Mouse (Mus musculus) kidney, postnatal 0 days (tissue): ENCODE measurements at regions not wholly inside any gene's neighbourhood (a gene's known extent, or its start where the extent isn't known, plus 50 kb on each side); places are given as distances from the start of the nearest gene placed in this dataset.

Source experiments
- ATAC-seq: fragments of 200-750 bp; cut with Nextera tagmentation; replicated peaks from 2 replicates; pipeline ENCODE4 v1.8.0; 2017; ENCODE audit warnings: low read depth, moderate number of reproducible peaks, moderate TSS enrichment, moderate library complexity; ENCODE audit not compliant: low FRiP score
- DNase-seq: peaks from one replicate; pipeline ENCODE4 v3.0.0-alpha.2; 2016; ENCODE audit warnings: low spot score
- H3K27ac ChIP-seq: fragments of 300-500 bp; sonication (generic); 2 replicates; pipeline ENCODE4 v1.5.1; 2014; ENCODE audit warnings: mild to moderate bottlenecking
- H3K27me3 ChIP-seq: fragments of 300-500 bp; sonication (generic); 2 replicates; pipeline ENCODE4 v1.6.1; 2014; ENCODE audit warnings: low read length, mixed read lengths; ENCODE audit not compliant: insufficient read depth
- H3K36me3 ChIP-seq: fragments of 300-500 bp; sonication (generic); 2 replicates; pipeline ENCODE4 v1.6.1; 2014; ENCODE audit warnings: low read length, mixed read lengths; ENCODE audit not compliant: insufficient read depth
- H3K4me1 ChIP-seq: fragments of 300-500 bp; sonication (generic); replicated peaks from 2 replicates; pipeline ENCODE4 v1.6.1; 2014; ENCODE audit warnings: antibody characterized with exemption, low read length, mixed read lengths; ENCODE audit not compliant: insufficient read depth
- H3K4me2 ChIP-seq: fragments of 300-500 bp; sonication (generic); 2 replicates; pipeline ENCODE4 v1.6.1; 2014; ENCODE audit warnings: mild to moderate bottlenecking, low read length, moderate library complexity, mixed read lengths
- H3K4me3 ChIP-seq: fragments of 300-500 bp; sonication (generic); replicated peaks from 2 replicates; pipeline ENCODE4 v1.5.1; 2014; ENCODE audit warnings: low read depth, low read length
- H3K9ac ChIP-seq: fragments of 300-500 bp; sonication (generic); 2 replicates; pipeline ENCODE4 v1.6.1; 2014; ENCODE audit warnings: low read depth, low read length
- H3K9me3 ChIP-seq: fragments of 300-500 bp; sonication (generic); replicated peaks from 2 replicates; pipeline ENCODE4 v1.6.1; 2016; ENCODE audit warnings: low read length, inconsistent platforms, mixed read lengths
- CTCF ChIP-seq: IDR thresholded peaks from 2 replicates; pipeline ENCODE4 v1.5.1; 2016; ENCODE audit warnings: antibody characterized with exemption, low read depth, mild to moderate bottlenecking, moderate library complexity
- WGBS: fragments of 180-500 bp; shearing (Covaris S2); extraction: QIAGEN DNeasy Blood & Tissue Kit; methylation state at CpG from one replicate; pipeline ENCODE4 v1.1.7; 2014; 5-methylcytosine and 5-hydroxymethylcytosine counted together

DNA sequence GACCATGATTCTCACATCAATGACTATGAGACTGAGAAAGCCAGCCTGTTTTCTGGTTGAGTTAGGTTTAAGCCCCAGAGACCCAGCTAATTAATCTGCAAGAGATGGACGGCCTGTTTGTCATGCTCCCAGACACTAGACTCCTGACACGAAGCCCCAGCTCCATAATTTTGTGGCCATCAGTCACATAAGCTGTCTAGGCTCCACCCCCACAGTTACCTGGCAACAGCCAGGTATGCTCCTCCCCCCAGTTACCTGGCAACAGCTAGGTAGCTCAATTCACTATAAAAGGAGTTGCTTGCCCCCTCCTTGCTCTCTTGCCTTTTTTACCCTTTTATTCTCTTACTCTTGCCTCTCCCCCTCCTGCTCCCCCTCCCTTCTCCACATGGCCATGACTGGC, 287.3 kb downstream of the Cmpk2 start:
- ATAC-seq (no peak), DNase-seq (no peak)
- Histone ChIP-seq H3K27me3 (no peaks in the 10 kb centered on the region), H3K9me3 (no peaks in the 10 kb centered on the region), H3K4me3 (no peak overlapping the region), H3K9ac (no peak overlapping the region), H3K4me1 (no peaks in the 10 kb centered on the region), H3K4me2 (no peak overlapping the region), H3K27ac (no peak overlapping the region), H3K36me3 (no peaks in the 10 kb centered on the region)
- TF ChIP-seq CTCF: no peak
- 18% methylated on average over 2 of the region's 2 CpGs for WGBS

DNA sequence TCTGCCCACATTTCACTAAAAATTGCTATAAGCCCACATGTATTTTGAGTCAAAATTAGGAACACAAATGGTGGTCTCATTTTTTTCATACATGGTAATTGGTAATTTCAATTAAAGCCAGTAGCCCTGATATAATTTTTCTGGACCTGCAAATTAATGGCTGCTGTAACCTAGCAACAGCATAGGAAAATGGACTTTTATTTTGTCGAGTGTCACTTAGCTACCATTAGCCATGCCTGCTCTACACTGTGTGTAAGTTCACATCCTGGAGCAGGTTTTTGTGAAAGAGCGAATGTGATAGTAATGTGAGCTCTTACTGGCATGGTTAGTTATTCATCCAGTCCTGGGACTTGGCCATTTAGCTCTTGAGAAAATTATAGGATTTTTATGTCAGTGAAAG, 285.6 kb downstream of the Cmpk2 start:
- no peak for ATAC-seq
- no peak for TF ChIP-seq CTCF
- no peaks in the 10 kb centered on the region for H3K4me1 ChIP-seq
- H3K9ac ChIP-seq: no peak overlapping the region
- no peak for DNase-seq
- WGBS: 89% methylated on average over 2 of the region's 2 CpGs
- no peak overlapping the region for H3K27ac ChIP-seq
- no peaks in the 10 kb centered on the region for H3K9me3 ChIP-seq
- H3K27me3 ChIP-seq: no peaks in the 10 kb centered on the region
- no peak overlapping the region for H3K4me3 ChIP-seq
- no peak overlapping the region for H3K4me2 ChIP-seq
- H3K36me3 ChIP-seq: no peaks in the 10 kb centered on the region

DNA sequence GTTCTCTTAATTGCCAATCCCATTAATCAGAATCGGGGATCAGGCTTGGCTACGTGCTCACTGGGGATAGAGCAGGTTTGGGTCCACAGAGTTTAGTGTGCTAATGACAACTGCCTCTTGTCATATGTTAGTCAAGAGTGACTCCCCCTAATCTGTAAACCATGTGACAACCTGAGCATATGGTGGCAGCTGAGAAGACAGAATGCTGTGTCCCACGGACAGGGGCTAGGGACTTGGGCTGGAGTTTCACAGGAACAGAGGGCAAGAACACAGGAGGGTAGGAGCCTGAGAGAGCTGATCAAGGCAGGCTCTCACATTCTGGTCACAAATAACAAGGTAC, 265.5 kb downstream of the Cmpk2 start:
- WGBS: 29% methylated on average over 3 of the region's 3 CpGs
- Histone ChIP-seq H3K4me1 (no peaks in the 10 kb centered on the region; the same call in 1 of the 2 replicates), H3K27ac (no peak overlapping the region), H3K4me3 (no peak overlapping the region), H3K36me3 (no peaks in the 10 kb centered on the region), H3K27me3 (no peaks in the 10 kb centered on the region), H3K9ac (no peak overlapping the region), H3K4me2 (no peak overlapping the region), H3K9me3 (no peaks in the 10 kb centered on the region)
- DNase-seq (no peak), ATAC-seq (no peak)
- no peak for TF ChIP-seq CTCF

DNA sequence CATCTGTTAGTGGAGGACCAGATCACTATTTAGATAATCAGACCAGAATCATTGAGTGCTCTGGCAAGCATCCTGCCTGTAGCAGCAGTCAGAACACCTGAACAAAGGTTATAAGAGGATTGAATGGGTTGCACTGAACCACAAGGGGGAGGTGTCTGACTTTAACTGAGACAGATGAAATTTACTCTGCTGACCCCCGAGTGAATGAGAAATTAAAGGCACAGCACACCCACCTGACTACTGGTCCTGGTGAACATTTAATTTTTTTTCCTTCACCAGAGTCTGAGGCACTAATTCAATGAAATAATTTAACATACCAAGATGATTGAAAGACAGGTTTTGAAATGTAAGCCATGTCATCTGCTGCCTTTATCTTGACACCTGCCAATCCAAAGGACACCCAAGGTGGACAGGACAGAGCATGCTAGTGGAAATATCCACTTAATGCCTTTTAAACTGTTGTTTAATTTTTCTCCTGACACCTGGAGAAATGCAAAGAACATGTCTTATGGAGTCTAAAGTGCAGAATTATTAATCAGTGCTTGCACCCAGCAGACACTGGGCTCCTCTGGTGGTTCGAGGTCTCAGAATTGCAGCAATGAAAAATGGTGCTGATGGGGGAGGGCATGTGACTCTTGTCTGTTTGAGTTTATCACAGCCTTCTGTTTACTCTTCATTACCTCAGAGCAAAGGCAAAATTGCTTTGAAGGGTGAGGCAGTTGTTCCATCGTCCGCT, 265.0 kb downstream of the Cmpk2 start:
- TF ChIP-seq CTCF: peak; percentile 75
- H3K4me1 ChIP-seq: no peaks in the 10 kb centered on the region; the same call in 1 of the 2 replicates
- 31% methylated on average over 4 of the region's 4 CpGs for WGBS
- H3K27me3 ChIP-seq: no peaks in the 10 kb centered on the region
- no peak for ATAC-seq
- no peaks in the 10 kb centered on the region for H3K36me3 ChIP-seq
- H3K27ac ChIP-seq: no peak overlapping the region
- no peak overlapping the region for H3K9ac ChIP-seq
- H3K9me3 ChIP-seq: no peaks in the 10 kb centered on the region
- H3K4me2 ChIP-seq: no peak overlapping the region
- H3K4me3 ChIP-seq: no peak overlapping the region
- peak; percentile 75 for DNase-seq

DNA sequence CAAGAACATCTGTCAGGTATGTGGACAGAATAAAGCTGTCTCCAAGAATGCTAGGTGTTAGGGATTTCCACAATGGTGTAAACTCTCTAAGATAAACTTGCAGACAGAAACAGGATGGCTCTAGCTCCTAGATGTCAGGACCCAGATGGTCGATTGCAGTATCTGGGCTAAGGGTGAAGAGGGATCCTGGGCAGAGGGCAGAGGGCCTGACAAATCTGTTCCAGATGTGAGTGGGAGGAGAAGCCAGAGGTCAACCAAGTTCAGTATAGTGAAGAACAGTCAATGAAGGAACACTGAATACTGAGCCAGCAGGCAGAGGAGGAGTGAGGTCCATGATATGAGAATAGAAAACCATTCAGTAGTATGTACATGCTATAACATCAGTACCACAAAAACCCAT, 254.4 kb downstream of the Cmpk2 start:
- Histone ChIP-seq H3K27me3 (no peaks in the 10 kb centered on the region), H3K4me2 (no peak overlapping the region), H3K4me3 (no peak overlapping the region), H3K36me3 (no peaks in the 10 kb centered on the region), H3K9ac (no peak overlapping the region), H3K4me1 (no peaks in the 10 kb centered on the region), H3K9me3 (no peaks in the 10 kb centered on the region), H3K27ac (no peak overlapping the region)
- no peak for ATAC-seq
- WGBS: 7% methylated on average over 1 of the region's 1 CpGs
- no peak for DNase-seq
- TF ChIP-seq CTCF: no peak

DNA sequence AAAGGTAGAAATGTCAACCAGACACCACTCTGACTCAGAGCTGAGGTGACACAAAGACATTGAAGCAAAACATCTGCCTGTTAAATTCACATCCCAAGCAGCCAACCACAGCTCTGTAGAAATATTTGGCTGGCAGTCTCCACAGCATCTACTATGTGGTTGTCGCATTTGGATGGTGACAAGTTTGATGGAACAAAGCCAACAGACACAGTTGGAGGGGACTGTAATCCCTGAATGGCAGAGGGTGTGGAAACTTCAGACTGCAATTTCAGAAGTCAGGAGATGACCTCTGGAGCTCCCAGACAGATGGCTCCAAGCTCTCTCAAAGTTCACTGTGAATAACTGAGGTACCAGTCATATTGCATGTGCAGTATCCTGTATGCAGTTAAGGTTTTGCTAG, 229.8 kb downstream of the Cmpk2 start:
- TF ChIP-seq CTCF: no peak
- Histone ChIP-seq H3K36me3 (no peaks in the 10 kb centered on the region), H3K9me3 (no peaks in the 10 kb centered on the region), H3K27ac (no peak overlapping the region), H3K4me3 (no peak overlapping the region), H3K27me3 (no peaks in the 10 kb centered on the region), H3K4me1 (no peaks in the 10 kb centered on the region), H3K9ac (no peak overlapping the region), H3K4me2 (no peak overlapping the region)
- no peak for DNase-seq
- WGBS: 43% methylated on average over 1 of the region's 1 CpGs
- no peak for ATAC-seq

DNA sequence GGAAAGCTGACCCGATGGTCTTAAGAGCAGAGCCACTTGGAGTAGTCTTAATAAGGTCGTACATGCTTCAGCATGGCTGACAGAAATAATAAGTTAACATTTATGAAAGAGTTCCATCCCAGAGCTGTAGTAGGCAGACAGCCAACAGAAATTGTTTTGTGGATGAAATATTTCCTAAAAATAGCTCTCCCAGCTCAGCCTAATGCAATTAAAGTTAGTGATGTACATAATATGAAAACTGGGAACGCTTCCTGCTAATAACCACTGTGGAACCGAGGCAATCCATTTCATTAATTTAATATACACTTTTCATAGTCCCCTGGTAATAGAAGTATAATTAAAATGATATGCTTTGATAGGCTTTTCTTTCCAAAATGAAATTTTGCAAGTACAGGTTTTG, 219.0 kb downstream of the Cmpk2 start:
- Histone ChIP-seq H3K27ac (no peak overlapping the region), H3K4me3 (no peak overlapping the region), H3K4me2 (no peak overlapping the region), H3K9ac (no peak overlapping the region), H3K27me3 (no peaks in the 10 kb centered on the region), H3K4me1 (no peaks in the 10 kb centered on the region), H3K9me3 (no peaks in the 10 kb centered on the region), H3K36me3 (no peaks in the 10 kb centered on the region)
- TF ChIP-seq CTCF: no peak
- WGBS: 66% methylated on average over 4 of the region's 4 CpGs
- ATAC-seq: no peak
- peak; percentile 58 for DNase-seq
